Mouse (Mus musculus) embryonic facial prominence, embryonic 12.5 days (tissue): ENCODE results near the gene Rapgef4. TPM values are rescaled to one million over a fixed set of nuclear protein-coding genes. Genes with fewer than 3 reads are reported as not detected.

ENCODE experiments used
- ATAC-seq: fragments of 200-750 bp; cut with Nextera tagmentation; 2 replicates; pipeline ENCODE4 v1.8.0; 2017; ENCODE audit not compliant: insufficient number of reproducible peaks, insufficient read depth, low FRiP score, low TSS enrichment
- H3K27ac ChIP-seq: fragments of 300-500 bp; sonication (generic); 2 replicates; pipeline ENCODE4 v1.5.1; 2016; ENCODE audit warnings: mild to moderate bottlenecking
- H3K27me3 ChIP-seq: fragments of 300-500 bp; sonication (generic); 2 replicates; pipeline ENCODE4 v1.6.1; 2016; ENCODE audit warnings: mild to moderate bottlenecking, moderate library complexity
- H3K36me3 ChIP-seq: fragments of 300-500 bp; sonication (generic); 2 replicates; pipeline ENCODE4 v1.6.1; 2016; ENCODE audit warnings: mild to moderate bottlenecking
- H3K4me1 ChIP-seq: fragments of 300-500 bp; sonication (generic); 2 replicates; pipeline ENCODE4 v1.6.1; 2016
- H3K4me2 ChIP-seq: fragments of 300-500 bp; sonication (generic); replicated peaks from 2 replicates; pipeline ENCODE4 v1.6.1; 2016; ENCODE audit warnings: mild to moderate bottlenecking, moderate library complexity
- H3K4me3 ChIP-seq: fragments of 300-500 bp; sonication (generic); 2 replicates; pipeline ENCODE4 v1.5.1; 2016; ENCODE audit warnings: mild to moderate bottlenecking
- H3K9ac ChIP-seq: fragments of 300-500 bp; sonication (generic); 2 replicates; pipeline ENCODE4 v1.6.1; 2016; ENCODE audit warnings: mild to moderate bottlenecking, moderate library complexity
- H3K9me3 ChIP-seq: fragments of 300-500 bp; sonication (generic); 2 replicates; pipeline ENCODE4 v1.6.1; 2016; ENCODE audit warnings: mild to moderate bottlenecking, moderate library complexity
- WGBS: fragments of 180-500 bp; shearing (Covaris S2); methylation state at CpG from one replicate; pipeline ENCODE4 v1.1.7; 2016; 5-methylcytosine and 5-hydroxymethylcytosine counted together
- polyA plus RNA-seq: library from polyadenylated mRNA; unstranded; fragments of >200 nt; fragmentation: Nextera tagmentation; extraction: Ambion mirVana; gene quantifications from 2 replicates; pipeline ENCODE4 v1.2.1, GENCODE M21; 2016

Rapgef4 gene
- polyA plus RNA-seq, 1 experiment from 2014 or later, result 3.1 TPM

GRCm38 (mm10) chr2:72037357-72037756 lies 56.3 kb downstream of the Rapgef4 start:
- H3K9ac ChIP-seq, result no peak overlapping the region
- no peaks in the 10 kb centered on the region for H3K4me1 ChIP-seq
- no peak overlapping the region for H3K4me3 ChIP-seq
- no peaks in the 10 kb centered on the region for H3K9me3 ChIP-seq
- no peak overlapping the region for H3K4me2 ChIP-seq
- no peak for ATAC-seq
- H3K27me3 ChIP-seq, result no peaks in the 10 kb centered on the region
- WGBS, result 86% methylated on average over 5 of the region's 5 CpGs
- no peak overlapping the region for H3K27ac ChIP-seq
- H3K36me3 ChIP-seq, result no peaks in the 10 kb centered on the region

GRCm38 (mm10) chr2:72038235-72038634 lies 57.2 kb downstream of the Rapgef4 start:
- no peak overlapping the region for H3K4me2 ChIP-seq
- H3K27me3 ChIP-seq, result no peaks in the 10 kb centered on the region
- no peaks in the 10 kb centered on the region for H3K9me3 ChIP-seq
- H3K9ac ChIP-seq, result no peak overlapping the region; the same call in 1 of the 2 replicates
- WGBS, result 27% methylated on average over 1 of the region's 1 CpGs
- no peaks in the 10 kb centered on the region for H3K36me3 ChIP-seq
- H3K4me3 ChIP-seq, result no peak overlapping the region
- ATAC-seq, result no peak
- H3K4me1 ChIP-seq, result no peaks in the 10 kb centered on the region
- no peak overlapping the region for H3K27ac ChIP-seq

- no peaks in the 10 kb centered on the region for H3K9me3 ChIP-seq
- peak overlapping the region; percentile 15; the same call in 1 of the 2 replicates for H3K9ac ChIP-seq
- no peak overlapping the region for H3K27ac ChIP-seq
- no peak for ATAC-seq
- H3K4me3 ChIP-seq, result no peak overlapping the region
- H3K4me1 ChIP-seq, result no peaks in the 10 kb centered on the region
- H3K4me2 ChIP-seq, result no peak overlapping the region
- 67% methylated on average over 18 of the region's 18 CpGs for whole genome bisulfite sequencing
- H3K27me3 ChIP-seq, result no peaks in the 10 kb centered on the region
- H3K36me3 ChIP-seq, result no peaks in the 10 kb centered on the region
Measured at GRCm38 (mm10) chr2:72038651-72039251, 57.7 kb downstream of the Rapgef4 start.

- no peak overlapping the region for H3K4me2 ChIP-seq
- 59% methylated on average over 8 of the region's 8 CpGs for WGBS
- H3K27me3 ChIP-seq, result no peaks in the 10 kb centered on the region
- no peak overlapping the region for H3K9ac ChIP-seq
- H3K9me3 ChIP-seq, result no peaks in the 10 kb centered on the region
- ATAC-seq, result no peak
- no peaks in the 10 kb centered on the region for H3K36me3 ChIP-seq
- no peaks in the 10 kb centered on the region for H3K4me1 ChIP-seq
- H3K4me3 ChIP-seq, result no peak overlapping the region
- H3K27ac ChIP-seq, result no peak overlapping the region
Measured at GRCm38 (mm10) chr2:72039522-72040045, 58.5 kb downstream of the Rapgef4 start.

- Histone ChIP-seq H3K27me3 (no peaks in the 10 kb centered on the region), H3K9ac (no peak overlapping the region), H3K4me1 (no peaks in the 10 kb centered on the region), H3K9me3 (no peaks in the 10 kb centered on the region), H3K27ac (no peak overlapping the region), H3K4me3 (no peak overlapping the region), H3K4me2 (no peak overlapping the region), H3K36me3 (no peaks in the 10 kb centered on the region)
- ATAC-seq, result no peak
- 92% methylated on average over 6 of the region's 6 CpGs for WGBS
Measured at GRCm38 (mm10) chr2:72041087-72041486, 60.0 kb downstream of the Rapgef4 start.

GRCm38 (mm10) chr2:72042093-72042492 lies 61.1 kb downstream of the Rapgef4 start:
- Histone ChIP-seq H3K27ac (no peak overlapping the region), H3K4me3 (no peak overlapping the region), H3K27me3 (no peaks in the 10 kb centered on the region), H3K4me1 (no peaks in the 10 kb centered on the region), H3K4me2 (no peak overlapping the region), H3K36me3 (no peaks in the 10 kb centered on the region), H3K9me3 (no peaks in the 10 kb centered on the region), H3K9ac (no peak overlapping the region)
- 85% methylated on average over 10 of the region's 10 CpGs for WGBS
- ATAC-seq, result no peak

GRCm38 (mm10) chr2:72044191-72044590 lies 63.2 kb downstream of the Rapgef4 start:
- Histone ChIP-seq H3K4me3 (no peak overlapping the region), H3K27ac (no peak overlapping the region), H3K9ac (no peak overlapping the region), H3K9me3 (no peaks in the 10 kb centered on the region), H3K4me1 (no peaks in the 10 kb centered on the region), H3K27me3 (no peaks in the 10 kb centered on the region), H3K36me3 (no peaks in the 10 kb centered on the region), H3K4me2 (no peak overlapping the region)
- WGBS, result 52% methylated on average over 6 of the region's 6 CpGs
- no peak for ATAC-seq

GRCm38 (mm10) chr2:72045024-72045423 lies 64.0 kb downstream of the Rapgef4 start:
- ATAC-seq, result no peak
- H3K27me3 ChIP-seq, result no peaks in the 10 kb centered on the region
- no peak overlapping the region for H3K4me3 ChIP-seq
- H3K36me3 ChIP-seq, result no peaks in the 10 kb centered on the region
- no peak overlapping the region for H3K4me2 ChIP-seq
- no peak overlapping the region for H3K27ac ChIP-seq
- no peak overlapping the region for H3K9ac ChIP-seq
- H3K9me3 ChIP-seq, result no peaks in the 10 kb centered on the region
- WGBS, result 84% methylated on average over 8 of the region's 8 CpGs
- no peaks in the 10 kb centered on the region for H3K4me1 ChIP-seq

- no peak for ATAC-seq
- H3K9me3 ChIP-seq, result no peaks in the 10 kb centered on the region
- H3K4me3 ChIP-seq, result no peak overlapping the region
- no peaks in the 10 kb centered on the region for H3K4me1 ChIP-seq
- H3K27ac ChIP-seq, result no peak overlapping the region
- no peak overlapping the region for H3K4me2 ChIP-seq
- no peak overlapping the region for H3K9ac ChIP-seq
- H3K36me3 ChIP-seq, result no peaks in the 10 kb centered on the region
- WGBS, result 77% methylated on average over 11 of the region's 11 CpGs
- H3K27me3 ChIP-seq, result no peaks in the 10 kb centered on the region
Measured at GRCm38 (mm10) chr2:72045659-72046058, 64.6 kb downstream of the Rapgef4 start.

- H3K36me3 ChIP-seq, result no peaks in the 10 kb centered on the region
- ATAC-seq, result no peak
- 64% methylated on average over 7 of the region's 7 CpGs for whole genome bisulfite sequencing
- no peak overlapping the region for H3K4me3 ChIP-seq
- no peak overlapping the region for H3K4me2 ChIP-seq
- no peaks in the 10 kb centered on the region for H3K9me3 ChIP-seq
- no peak overlapping the region for H3K9ac ChIP-seq
- no peaks in the 10 kb centered on the region for H3K27me3 ChIP-seq
- H3K27ac ChIP-seq, result no peak overlapping the region
- H3K4me1 ChIP-seq, result no peaks in the 10 kb centered on the region
Measured at GRCm38 (mm10) chr2:72050451-72050850, 69.4 kb downstream of the Rapgef4 start.

- 88% methylated on average over 5 of the region's 5 CpGs for WGBS
- Histone ChIP-seq H3K4me2 (no peak overlapping the region), H3K4me1 (peaks cover 2% of the 10 kb centered on the region; the same call in 1 of the 2 replicates), H3K36me3 (no peaks in the 10 kb centered on the region), H3K4me3 (no peak overlapping the region), H3K27me3 (no peaks in the 10 kb centered on the region), H3K9ac (no peak overlapping the region), H3K27ac (no peak overlapping the region), H3K9me3 (no peaks in the 10 kb centered on the region)
- ATAC-seq, result no peak
Measured at GRCm38 (mm10) chr2:72054280-72054679, 73.2 kb downstream of the Rapgef4 start.

- 81% methylated on average over 6 of the region's 6 CpGs for WGBS
- Histone ChIP-seq H3K4me2 (no peak overlapping the region), H3K36me3 (no peaks in the 10 kb centered on the region), H3K27me3 (no peaks in the 10 kb centered on the region), H3K4me1 (peaks cover 2% of the 10 kb centered on the region; the same call in 1 of the 2 replicates), H3K9ac (no peak overlapping the region), H3K27ac (no peak overlapping the region), H3K4me3 (no peak overlapping the region), H3K9me3 (no peaks in the 10 kb centered on the region)
- ATAC-seq, result no peak
Measured at GRCm38 (mm10) chr2:72054736-72055135, 73.7 kb downstream of the Rapgef4 start.
